Mouse (Mus musculus) T-helper 17 cell (primary cell): Measurements from ENCODE around the gene Etv6.

ENCODE experiments used
- in situ Hi-C, 2 experiments: fragments of 300-600 bp; cut with MboI, MseI; formaldehyde crosslinking; loops; 1 replicate in 1 of 2; 2 replicates in 1 of 2; pipeline ENCODE4 v1.15.1; 2025; ENCODE audit warnings: high pct_unique_total_duplicates in 2 of 2

The Etv6 gene

GRCm38 (mm10) chr6:134041286-134041685 lies 5.8 kb downstream of the Etv6 start:
- in situ Hi-C loops = no loop called here

GRCm38 (mm10) chr6:134041916-134042315 lies 6.4 kb downstream of the Etv6 start:
- in situ Hi-C loops = no loop called here

GRCm38 (mm10) chr6:134043545-134043944 lies 8.0 kb downstream of the Etv6 start:
- in situ Hi-C loops = no loop called here

- in situ Hi-C loops = no loop called here
Measured at GRCm38 (mm10) chr6:134045092-134045868, 9.8 kb downstream of the Etv6 start.

GRCm38 (mm10) chr6:134046136-134046535 lies 10.6 kb downstream of the Etv6 start:
- in situ Hi-C loops = no loop called here

- in situ Hi-C loops = no loop called here
Measured at GRCm38 (mm10) chr6:134047249-134047648, 11.7 kb downstream of the Etv6 start.

- in situ Hi-C loops = no loop called here
Measured at GRCm38 (mm10) chr6:134047974-134048373, 12.5 kb downstream of the Etv6 start.

- in situ Hi-C loops = no loop called here
Measured at GRCm38 (mm10) chr6:134048965-134049364, 13.5 kb downstream of the Etv6 start.

GRCm38 (mm10) chr6:134050466-134050865 lies 15.0 kb downstream of the Etv6 start:
- in situ Hi-C loops = no loop called here

GRCm38 (mm10) chr6:134051950-134052349 lies 16.4 kb downstream of the Etv6 start:
- in situ Hi-C loops = no loop called here

GRCm38 (mm10) chr6:134053146-134053545 lies 17.6 kb downstream of the Etv6 start:
- in situ Hi-C loops = no loop called here

- in situ Hi-C loops = no loop called here
Measured at GRCm38 (mm10) chr6:134053566-134053965, 18.1 kb downstream of the Etv6 start.

- in situ Hi-C loops = no loop called here
Measured at GRCm38 (mm10) chr6:134055588-134055987, 20.1 kb downstream of the Etv6 start.

- in situ Hi-C loops = no loop called here
Measured at GRCm38 (mm10) chr6:134058451-134058850, 23.0 kb downstream of the Etv6 start.

GRCm38 (mm10) chr6:134058886-134059551 lies 23.5 kb downstream of the Etv6 start:
- in situ Hi-C loops = no loop called here

GRCm38 (mm10) chr6:134059552-134059891 lies 24.0 kb downstream of the Etv6 start:
- in situ Hi-C loops = no loop called here

- in situ Hi-C loops = no loop called here
Measured at GRCm38 (mm10) chr6:134060036-134060435, 24.5 kb downstream of the Etv6 start.

- in situ Hi-C loops = no loop called here
Measured at GRCm38 (mm10) chr6:134060811-134061210, 25.3 kb downstream of the Etv6 start.

- in situ Hi-C loops = no loop called here
Measured at GRCm38 (mm10) chr6:134065018-134065725, 29.7 kb downstream of the Etv6 start.

- in situ Hi-C loops = no loop called here
Measured at GRCm38 (mm10) chr6:134066112-134066511, 30.6 kb downstream of the Etv6 start.

- in situ Hi-C loops = no loop called here
Measured at GRCm38 (mm10) chr6:134066996-134067395, 31.5 kb downstream of the Etv6 start.

GRCm38 (mm10) chr6:134067536-134067935 lies 32.0 kb downstream of the Etv6 start:
- in situ Hi-C loops = no loop called here

GRCm38 (mm10) chr6:134072439-134072838 lies 36.9 kb downstream of the Etv6 start:
- in situ Hi-C loops = no loop called here
